Mouse (Mus musculus) urinary bladder, postnatal 25 days (tissue): ENCODE results near the gene Gpc2.

ENCODE experiments used
- DNase-seq: peaks from one replicate; pipeline ENCODE4 v3.0.0; 2022; ENCODE audit warnings: low spot score

Gene Gpc2

GRCm38 (mm10) chr5:138262001-138262400 is 17.8 kb downstream of the Gpc2 start:
- no peak for DNase-seq

- DNase-seq = no peak
Measured at GRCm38 (mm10) chr5:138260834-138261233, 19.0 kb downstream of the Gpc2 start.

GRCm38 (mm10) chr5:138260051-138260450 is 19.8 kb downstream of the Gpc2 start:
- no peak for DNase-seq

GRCm38 (mm10) chr5:138258993-138259392 is 20.8 kb downstream of the Gpc2 start:
- DNase-seq = no peak

GRCm38 (mm10) chr5:138258542-138258941 is 21.3 kb downstream of the Gpc2 start:
- DNase-seq = no peak

- no peak for DNase-seq
Measured at GRCm38 (mm10) chr5:138258078-138258477, 21.7 kb downstream of the Gpc2 start.

- no peak for DNase-seq
Measured at GRCm38 (mm10) chr5:138257585-138257978, 22.2 kb downstream of the Gpc2 start.

- DNase-seq = no peak
Measured at GRCm38 (mm10) chr5:138256966-138257584, 22.7 kb downstream of the Gpc2 start.

GRCm38 (mm10) chr5:138256094-138256467 is 23.7 kb downstream of the Gpc2 start:
- DNase-seq = no peak

GRCm38 (mm10) chr5:138255353-138256093 is 24.3 kb downstream of the Gpc2 start, which contains the start of gene Lamtor4:
TSS of gene Lamtor4 (plus strand) at chr5:138255482.
- DNase-seq = peak; percentile 85

GRCm38 (mm10) chr5:138253061-138253460 is 26.7 kb downstream of the Gpc2 start:
- no peak for DNase-seq

GRCm38 (mm10) chr5:138251144-138251543 is 28.7 kb downstream of the Gpc2 start:
- DNase-seq = no peak

GRCm38 (mm10) chr5:138241511-138241910 is 38.3 kb downstream of the Gpc2 start:
- no peak for DNase-seq

GRCm38 (mm10) chr5:138234224-138234623 is 45.6 kb downstream of the Gpc2 start:
- no peak for DNase-seq

GRCm38 (mm10) chr5:138233778-138234177 is 46.0 kb downstream of the Gpc2 start:
- DNase-seq = no peak

- DNase-seq = no peak
Measured at GRCm38 (mm10) chr5:138229511-138229910, 50.3 kb downstream of the Gpc2 start.

GRCm38 (mm10) chr5:138228026-138228425 is 51.8 kb downstream of the Gpc2 start:
- no peak for DNase-seq

GRCm38 (mm10) chr5:138227367-138227766 is 52.4 kb downstream of the Gpc2 start:
- DNase-seq = no peak

GRCm38 (mm10) chr5:138226491-138226890 is 53.3 kb downstream of the Gpc2 start:
- DNase-seq = no peak

GRCm38 (mm10) chr5:138225700-138226099 is 54.1 kb downstream of the Gpc2 start, which contains the start of gene Nxpe5:
TSS of gene Nxpe5 (plus strand) at chr5:138225898.
- no peak for DNase-seq
